Mouse (Mus musculus): ENCODE data around the gene Prap1.
"Not testable (repeated sequence)": the region's sequence is repeated elsewhere in the genome, so short reads cannot be mapped to it uniquely, and the experiment has no call there.

The Prap1 gene

DNA sequence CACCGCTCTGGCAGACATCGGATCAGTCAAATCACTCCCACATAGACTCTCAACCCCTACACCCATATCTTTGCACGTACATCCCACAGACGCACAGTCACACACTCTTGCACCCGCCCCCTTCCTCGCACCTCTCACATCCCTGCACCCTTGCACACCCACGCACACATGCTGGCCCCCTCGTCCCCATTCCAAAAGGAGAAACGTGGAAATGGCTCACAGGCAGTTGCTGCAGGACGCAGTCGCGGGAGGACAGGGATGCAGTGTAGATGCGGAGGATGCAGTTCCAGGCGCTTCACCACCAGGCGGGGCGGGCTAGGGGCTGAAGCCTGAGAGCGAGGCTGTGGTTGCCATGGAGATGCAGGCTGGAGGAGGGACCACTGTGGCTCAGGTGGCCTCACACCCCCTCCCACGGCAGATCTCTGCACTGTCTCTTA is 10.9 kb upstream of the Prap1 start, which contains the start of gene Caly:
TSS of gene Caly (minus strand) at position 307 of the 437 bp plus-strand sequence.
- DNase-seq (ENCODE audit: low read depth), result peak; percentile 69

GRCm38 (mm10) chr7:140090601-140091000 is 2.6 kb upstream of the Prap1 start:
- DNase-seq (ENCODE audit: low read depth), result no peak

DNA sequence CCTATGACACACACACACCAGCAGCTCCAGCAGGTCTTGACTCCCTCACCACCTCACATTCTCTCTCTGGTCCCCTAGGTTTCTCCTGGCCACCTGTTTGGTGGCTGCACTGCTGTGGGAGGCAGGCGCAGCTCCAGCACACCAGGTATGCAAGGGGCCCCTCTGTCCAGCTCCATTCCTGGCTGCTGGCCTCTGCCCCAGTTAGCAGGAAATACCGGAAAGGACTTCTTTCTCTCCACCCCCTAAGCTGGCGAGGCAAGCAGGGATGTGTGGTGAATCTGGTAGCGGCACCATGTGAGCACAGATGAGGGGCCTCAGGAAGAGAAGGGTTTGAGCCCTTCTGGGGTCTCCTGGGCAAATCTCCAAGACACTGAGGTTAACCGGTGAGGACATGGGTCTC is 1.8 kb downstream of the Prap1 start:
- DNase-seq (ENCODE audit: low read depth), result no peak

- no peak for DNase-seq (ENCODE audit: low read depth)
Observed at GRCm38 (mm10) chr7:140095556-140095955, 2.4 kb downstream of the Prap1 start.

GRCm38 (mm10) chr7:140096055-140096454 is 2.9 kb downstream of the Prap1 start:
- no peak for DNase-seq (ENCODE audit: low read depth)

GRCm38 (mm10) chr7:140098466-140098865 is 5.3 kb downstream of the Prap1 start:
- no peak for DNase-seq (ENCODE audit: low read depth)

GRCm38 (mm10) chr7:140101498-140101897 is 8.3 kb downstream of the Prap1 start:
- DNase-seq (ENCODE audit: low read depth), result no peak

- DNase-seq (ENCODE audit: low read depth), result peak; percentile 87
Observed at GRCm38 (mm10) chr7:140101993-140102860, 9.0 kb downstream of the Prap1 start, which contains the start of gene Fuom. Fuom (minus strand) TSS chr7:140102441.

- no peak for DNase-seq (ENCODE audit: low read depth)
Observed at GRCm38 (mm10) chr7:140104009-140104408, 10.8 kb downstream of the Prap1 start.

- no peak for DNase-seq (ENCODE audit: low read depth)
Observed at GRCm38 (mm10) chr7:140111943-140112342, 18.7 kb downstream of the Prap1 start.

GRCm38 (mm10) chr7:140115583-140116328 is 22.6 kb downstream of the Prap1 start, which contains the start of gene Paox:
Paox (plus strand) TSS chr7:140115799.
- DNase-seq (ENCODE audit: low read depth), result peak; percentile 43

DNA sequence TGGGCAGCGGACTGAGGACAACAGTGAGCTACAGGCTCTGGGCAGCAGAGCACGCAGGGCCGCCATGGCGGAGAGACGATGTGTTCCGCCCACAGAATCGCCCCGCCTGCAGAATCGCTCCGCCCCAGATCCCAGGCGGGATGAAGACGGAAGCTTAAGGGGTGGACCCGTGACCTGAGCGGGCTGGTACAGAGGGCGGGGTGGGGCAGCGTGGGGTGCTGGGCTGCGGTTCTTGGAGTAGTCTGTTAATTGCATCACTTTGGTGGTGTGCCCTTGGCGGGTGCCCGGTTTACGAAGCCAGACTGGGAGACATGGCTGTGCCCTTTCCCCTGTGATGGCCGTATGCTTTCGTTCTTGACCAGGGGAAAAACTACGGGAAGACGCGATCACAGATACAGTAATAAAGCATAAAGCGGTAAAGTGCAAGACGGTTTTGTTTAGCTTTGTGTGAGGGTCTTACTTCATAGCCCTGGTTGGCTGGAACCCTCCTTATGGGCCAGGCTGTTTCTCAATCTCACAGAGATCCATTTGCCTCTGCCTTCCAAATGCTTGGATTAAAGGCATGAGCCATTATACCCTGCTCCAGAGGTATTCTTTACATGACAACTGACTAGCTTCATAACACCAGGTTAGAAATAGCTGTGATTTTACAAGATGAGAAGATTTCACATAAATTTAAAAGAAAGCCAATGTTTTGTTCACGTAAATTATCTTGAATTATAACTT is 23.3 kb downstream of the Prap1 start, which contains the start of gene Echs1:
TSS of gene Echs1 (minus strand) at position 148 of the 726 bp plus-strand sequence.
- DNase-seq (ENCODE audit: low read depth), result peak; percentile 93

- DNase-seq (ENCODE audit: low read depth), result no peak
Observed at GRCm38 (mm10) chr7:140120484-140120883, 27.3 kb downstream of the Prap1 start.

DNA sequence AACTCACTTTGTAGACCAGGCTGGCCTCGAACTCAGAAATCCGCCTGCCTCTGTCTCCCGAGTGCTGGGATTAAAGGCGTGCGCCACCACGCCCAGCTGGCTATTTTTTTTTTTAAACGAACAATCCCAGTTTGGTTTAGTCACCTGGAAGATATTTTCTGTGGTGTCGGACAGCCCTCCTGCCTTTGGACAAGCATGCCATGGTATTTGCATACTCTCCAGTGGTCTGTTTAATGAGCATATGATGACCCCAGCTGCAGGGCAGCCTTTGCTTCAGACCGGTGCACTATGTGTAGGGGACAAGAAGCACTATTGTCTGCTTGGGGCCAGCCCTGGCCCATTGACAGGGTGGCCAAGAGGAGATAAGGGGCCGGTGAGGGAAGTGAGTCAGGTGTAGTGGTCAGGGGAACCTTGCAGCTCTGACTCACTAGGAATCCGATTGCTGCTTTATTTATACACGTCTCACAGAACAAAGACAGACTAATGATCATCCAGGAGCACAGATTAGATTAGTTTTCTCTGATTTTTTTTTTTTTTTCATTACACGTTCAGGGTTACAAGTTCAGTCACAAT is 28.2 kb downstream of the Prap1 start:
- no peak for DNase-seq (ENCODE audit: low read depth)

DNA sequence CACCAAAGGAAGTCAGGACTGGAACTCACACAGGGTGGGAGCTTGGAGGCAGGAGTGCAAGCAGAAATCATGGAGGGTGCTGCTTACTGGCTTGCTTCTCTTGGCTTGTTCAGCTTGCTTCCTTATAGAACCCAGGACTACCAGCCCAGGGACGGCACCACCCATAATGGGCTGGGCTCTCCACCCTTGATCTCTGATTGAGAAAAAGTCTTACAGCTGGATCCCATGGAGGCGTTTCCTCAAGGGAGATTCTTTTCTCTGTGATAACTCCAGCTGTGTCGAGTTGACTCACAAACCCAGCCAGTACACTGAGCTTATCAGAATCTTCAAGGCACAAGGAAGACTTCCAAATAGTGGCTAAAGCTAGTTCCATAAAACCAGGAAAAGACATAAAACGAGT is 29.6 kb downstream of the Prap1 start:
- DNase-seq (ENCODE audit: low read depth), result no peak

GRCm38 (mm10) chr7:140124382-140124781 is 31.2 kb downstream of the Prap1 start:
- no peak for DNase-seq (ENCODE audit: low read depth)

DNA sequence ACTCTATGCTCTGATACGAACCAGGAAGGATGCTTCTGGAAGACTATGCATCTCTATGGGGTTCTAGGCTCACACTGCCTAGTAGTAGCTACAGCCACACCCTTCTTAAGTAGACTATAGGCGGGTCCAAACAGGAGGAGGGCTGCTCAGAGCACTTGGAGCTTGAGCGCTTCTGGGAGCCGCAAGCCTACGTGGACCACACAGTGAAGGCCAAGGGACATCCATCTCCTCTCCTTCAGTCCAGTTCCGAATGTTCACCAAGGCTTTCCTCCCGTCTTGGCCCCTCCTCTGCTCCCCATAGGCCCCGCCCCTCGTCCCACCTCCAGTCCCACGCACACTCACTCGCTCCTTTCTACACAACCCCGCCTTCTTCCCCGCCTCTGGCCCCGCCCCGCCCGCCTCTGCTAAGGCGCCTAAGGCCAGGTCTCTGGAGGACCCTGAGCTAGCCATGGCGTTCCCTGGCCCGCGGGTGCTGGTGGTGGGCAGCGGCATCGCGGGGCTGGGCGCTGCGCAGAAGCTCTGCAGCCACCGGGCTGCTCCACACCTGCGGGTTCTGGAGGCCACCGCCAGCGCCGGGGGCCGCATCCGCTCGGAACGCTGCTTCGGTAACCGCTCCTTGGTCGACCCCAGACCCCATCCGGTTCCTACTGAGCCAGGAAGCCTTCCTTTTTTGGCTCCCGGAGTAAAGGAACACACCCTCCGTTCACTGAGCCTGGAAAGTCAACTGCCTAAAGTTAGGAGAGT is 32.3 kb downstream of the Prap1 start:
- peak; percentile 93 for DNase-seq (ENCODE audit: low read depth)

DNA sequence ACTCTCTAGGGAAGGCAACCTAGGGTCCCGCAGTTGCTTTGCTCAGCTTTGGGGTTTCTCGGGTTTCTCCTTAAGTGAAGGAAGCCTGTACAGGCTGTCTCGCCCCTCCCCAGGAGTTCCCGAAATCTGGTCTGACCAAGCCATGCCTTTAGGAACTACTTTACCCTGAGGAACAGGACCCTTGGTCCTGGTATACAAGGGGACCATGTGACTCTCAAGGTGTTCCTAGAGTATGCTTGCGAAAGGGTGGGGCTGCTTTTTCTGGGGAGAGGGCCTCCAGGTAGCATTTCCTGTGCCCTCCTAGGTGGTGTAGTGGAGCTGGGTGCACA is 32.8 kb downstream of the Prap1 start:
- DNase-seq (ENCODE audit: low read depth), result no peak

- DNase-seq (ENCODE audit: low read depth), result no peak
Observed at GRCm38 (mm10) chr7:140126934-140127333, 33.7 kb downstream of the Prap1 start.

DNA sequence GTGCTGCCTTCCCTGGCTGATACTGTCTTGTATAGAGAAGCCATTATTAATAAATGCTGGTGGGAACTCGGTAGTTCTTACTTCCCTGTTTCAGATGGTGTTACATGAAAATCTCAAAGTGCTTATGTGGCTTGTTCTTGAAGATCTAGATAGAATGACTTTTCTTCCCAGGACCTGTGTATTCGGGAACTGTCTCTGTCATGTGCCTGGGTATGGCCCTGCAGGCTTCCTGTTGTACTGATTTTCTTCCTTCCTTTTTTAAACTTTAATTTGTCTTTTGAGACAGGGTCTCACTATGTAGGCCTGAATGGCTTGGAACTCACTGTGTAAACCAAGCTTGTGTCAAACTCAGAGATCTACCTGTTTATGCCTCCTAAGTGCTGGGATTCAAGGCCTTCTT is 34.7 kb downstream of the Prap1 start:
- DNase-seq (ENCODE audit: low read depth), result no peak

GRCm38 (mm10) chr7:140132184-140132583 is 39.0 kb downstream of the Prap1 start:
- DNase-seq (ENCODE audit: low read depth), result not testable (repeated sequence)
